Mouse (Mus musculus) G1E-ER4 (cell line): Measurements from ENCODE around the gene Olfr167. TPM values are rescaled to one million over a fixed set of nuclear protein-coding genes. Genes with fewer than 3 reads are reported as not detected.
"Not testable (repeated sequence)": the region's sequence is repeated elsewhere in the genome, so short reads cannot be mapped to it uniquely, and the experiment has no call there.

ENCODE experiments used
- GATA1 ChIP-seq: IDR thresholded peaks from one replicate; pipeline ENCODE4 v1.8.0; 2012; ENCODE audit warnings: low read length, inconsistent platforms
- polyA plus RNA-seq: library from polyadenylated mRNA; stranded (reverse); fragments of >175 nt; gene quantifications from 2 replicates; pipeline ENCODE4 v1.2.3, GENCODE M21; 2012

The Olfr167 gene
- polyA plus RNA-seq: not detected in 2 replicates

- TF ChIP-seq GATA1: no peak
These were observed at the start of gene Olfr167 for GRCm38 (mm10) chr16:19522166-19522565. TSS of gene Olfr167 (minus strand) at chr16:19522266.

- not testable (repeated sequence) for TF ChIP-seq GATA1
These were observed 49.6 kb upstream of the Olfr167 start, which contains the start of gene Olfr169 for GRCm38 (mm10) chr16:19571709-19572108. TSS of gene Olfr169 (minus strand) at chr16:19571809.

GRCm38 (mm10) chr16:19535455-19535854, 13.4 kb upstream of the Olfr167 start, which contains the start of gene Olfr168:
TSS of gene Olfr168 (minus strand) at chr16:19535555.
- TF ChIP-seq GATA1: no peak

GRCm38 (mm10) chr16:19483394-19483793, 38.7 kb downstream of the Olfr167 start, which contains the start of gene Olfr166:
TSS of gene Olfr166 (plus strand) at chr16:19483694.
- TF ChIP-seq GATA1: no peak

GRCm38 (mm10) chr16:19464365-19464764, 57.7 kb downstream of the Olfr167 start:
- no peak for TF ChIP-seq GATA1

Other genes with a start within 250 kb of the Olfr167 start
- not detected in 2 replicates for gene Olfr164, start 208.2 kb downstream of the Olfr167 start, polyA plus RNA-seq
- not detected in 2 replicates for gene Olfr165, start 99.1 kb downstream of the Olfr167 start, polyA plus RNA-seq
- not detected in 2 replicates for gene Olfr166, start 38.6 kb downstream of the Olfr167 start, polyA plus RNA-seq
- not detected in 2 replicates for gene Olfr168, start 13.3 kb upstream of the Olfr167 start, polyA plus RNA-seq
- gene Olfr169, start 49.5 kb upstream of the Olfr167 start, polyA plus RNA-seq: not detected in 2 replicates
- not detected in 2 replicates for gene Olfr170, start 89.6 kb upstream of the Olfr167 start, polyA plus RNA-seq
- gene Olfr171, start 107.7 kb upstream of the Olfr167 start, polyA plus RNA-seq: not detected in 2 replicates
- gene Lamp3, start 184.1 kb upstream of the Olfr167 start, polyA plus RNA-seq: not detected in 2 replicates
- not detected in 2 replicates for gene B3gnt5, start 237.9 kb upstream of the Olfr167 start, polyA plus RNA-seq